Mouse (Mus musculus): ENCODE results near the gene Rere. TPM values are rescaled to one million over a fixed set of nuclear protein-coding genes. Genes with fewer than 3 reads are reported as not detected.

The Rere gene
- total and polyA plus RNA-seq, 3 experiments, result 4.1 to 31.8 TPM; not detected in 1

DNA sequence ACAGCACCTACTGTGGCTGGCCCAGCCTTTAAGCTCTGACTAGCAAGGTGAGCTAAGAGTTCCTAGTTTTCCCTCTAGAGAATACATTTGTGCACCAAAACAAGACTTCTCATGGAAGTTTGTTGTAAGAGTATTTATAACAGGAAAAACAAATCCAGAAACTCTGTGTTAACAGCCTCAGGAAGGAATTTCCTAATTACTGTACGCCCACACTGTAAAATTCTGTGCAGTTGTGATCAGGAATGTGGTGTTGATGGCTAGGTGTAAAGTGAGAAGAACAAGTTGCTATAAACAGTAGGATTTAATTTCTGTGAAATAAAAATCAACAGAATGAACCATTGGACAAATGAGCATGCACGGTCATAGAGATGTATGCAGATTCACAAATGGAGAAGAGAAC lies 83.3 kb downstream of the Rere start:
- Histone ChIP-seq H3K9ac (ENCODE audit: control insufficient read depth, low read depth, low read length, poor library complexity, severe bottlenecking) (no peak overlapping the region), H3K4me3 (ENCODE audit: control insufficient read depth in 1 of 2, insufficient read depth in 1 of 2, low read depth in 2 of 2, low read length in 2 of 2) (no peak overlapping the region), H3K27me3 (ENCODE audit: control insufficient read depth in 1 of 2, insufficient read depth in 2 of 2, low read length in 2 of 2) (no peaks in the 10 kb centered on the region), H3K27ac (ENCODE audit: control insufficient read depth, low read depth, low read length) (no peak overlapping the region), H3K36me3 (ENCODE audit: control insufficient read depth in 1 of 2, insufficient read depth in 2 of 2, low read length in 2 of 2) (peaks cover 0 to 7% of the 10 kb centered on the region in 2 experiments; a peak in 2 of 4 replicates), H3K9me3 (replicated peaks; ENCODE audit: insufficient read depth, low read length) (no peaks in the 10 kb centered on the region), H3K79me2 (ENCODE audit: control insufficient read depth, insufficient read depth, low read length, poor library complexity) (no peaks in the 10 kb centered on the region; the same call in 1 of the 2 replicates), H3K4me1 (ENCODE audit: control insufficient read depth in 1 of 2, insufficient read depth in 2 of 2, low read length in 2 of 2) (peaks cover 2% of the 10 kb centered on the region in 2 experiments; a peak in 3 of 4 replicates)
- no peak for TF ChIP-seq POLR2A (IDR thresholded peaks at IDR 0.05; ENCODE audit: control insufficient read depth in 1 of 2, insufficient read depth in 1 of 2, low read depth in 1 of 2, low read length in 2 of 2, poor library complexity in 1 of 2)
- no peak for TF ChIP-seq SIN3A (IDR thresholded peaks at IDR 0.05; ENCODE audit: low read length)
- no peak for TF ChIP-seq ZKSCAN1 (IDR thresholded peaks at IDR 0.05; ENCODE audit: low read depth, low read length)
- TF ChIP-seq MAFK (IDR thresholded peaks at IDR 0.05; ENCODE audit: borderline replicate concordance, low read depth, low read length), result no peak
- TF ChIP-seq POLR2AphosphoS5 (IDR thresholded peaks at IDR 0.05; ENCODE audit: borderline replicate concordance, low read depth, low read length), result no peak
- TF ChIP-seq RCOR1 (IDR thresholded peaks at IDR 0.05; ENCODE audit: low read depth, low read length), result no peak
- no peak for TF ChIP-seq EP300 (IDR thresholded peaks at IDR 0.05; ENCODE audit: low read depth in 1 of 2, low read length in 2 of 2)
- TF ChIP-seq E2F4 (IDR thresholded peaks at IDR 0.05; ENCODE audit: borderline replicate concordance, low read depth, low read length), result no peak
- no peak for DNase-seq (ENCODE audit: low read depth, low spot score)

DNA sequence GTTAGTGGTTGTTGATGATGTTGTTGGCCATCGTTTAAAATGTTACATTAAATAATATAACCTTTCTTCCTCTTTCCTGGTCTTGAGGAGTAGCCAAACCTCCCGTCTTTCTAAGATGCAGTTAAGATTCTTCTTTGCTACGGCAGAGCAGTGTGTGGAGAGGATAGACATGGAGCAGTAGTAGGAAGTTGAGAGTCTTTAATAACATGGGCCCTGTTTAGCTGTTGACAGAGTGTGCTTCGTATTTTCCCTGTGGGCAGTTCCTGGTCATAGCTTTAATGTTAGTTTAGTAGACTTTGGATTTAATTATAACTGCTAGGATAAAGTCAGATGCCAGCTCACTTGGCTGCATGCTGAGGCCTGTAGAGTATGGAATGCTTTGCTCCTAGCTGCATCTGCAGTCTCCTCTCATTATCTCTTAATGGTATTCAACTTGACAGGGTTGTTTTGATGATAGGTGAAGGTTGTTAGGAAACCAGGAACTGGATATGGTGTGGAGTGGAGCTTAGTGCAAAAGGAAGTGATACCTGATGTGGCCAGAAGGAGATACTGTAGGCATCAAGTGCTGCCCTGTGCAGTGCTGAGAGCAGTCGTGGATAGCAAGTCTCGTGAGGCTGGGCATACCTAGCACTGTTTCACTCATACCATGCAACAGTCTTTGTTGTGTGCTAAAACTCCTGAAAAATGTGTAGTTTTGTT lies 85.2 kb downstream of the Rere start:
- Histone ChIP-seq H3K9ac (ENCODE audit: control insufficient read depth, low read depth, low read length, poor library complexity, severe bottlenecking) (peak overlapping the region; percentile 25; the same call in 1 of the 2 replicates), H3K36me3 (ENCODE audit: control insufficient read depth in 1 of 2, insufficient read depth in 2 of 2, low read length in 2 of 2) (peaks cover 0 to 11% of the 10 kb centered on the region in 2 experiments; a peak in 2 of 4 replicates), H3K9me3 (replicated peaks; ENCODE audit: insufficient read depth, low read length) (no peaks in the 10 kb centered on the region), H3K4me3 (ENCODE audit: control insufficient read depth in 1 of 2, insufficient read depth in 1 of 2, low read depth in 2 of 2, low read length in 2 of 2) (no peak overlapping the region), H3K4me1 (ENCODE audit: control insufficient read depth in 1 of 2, insufficient read depth in 2 of 2, low read length in 2 of 2) (peaks cover 6 to 7% of the 10 kb centered on the region in 2 experiments; a peak in 3 of 4 replicates), H3K27ac (ENCODE audit: control insufficient read depth, low read depth, low read length) (no peak overlapping the region), H3K27me3 (ENCODE audit: control insufficient read depth in 1 of 2, insufficient read depth in 2 of 2, low read length in 2 of 2) (no peaks in the 10 kb centered on the region), H3K79me2 (ENCODE audit: control insufficient read depth, insufficient read depth, low read length, poor library complexity) (no peaks in the 10 kb centered on the region; the same call in 1 of the 2 replicates)
- DNase-seq (ENCODE audit: low read depth, low spot score), result peak; percentile 88
- TF ChIP-seq BHLHE40 (IDR thresholded peaks at IDR 0.05; ENCODE audit: borderline replicate concordance, low read depth, low read length) (peak; percentile 74), SIN3A (IDR thresholded peaks at IDR 0.05; ENCODE audit: low read length) (peak; percentile 99), E2F4 (IDR thresholded peaks at IDR 0.05; ENCODE audit: borderline replicate concordance, low read depth, low read length) (no peak), GATA1 (IDR thresholded peaks at IDR 0.05; ENCODE audit: low read depth, low read length) (peak; percentile 74), ELF1 (IDR thresholded peaks at IDR 0.05; ENCODE audit: low read depth, low read length) (peak; percentile 41; the same call in 1 of the 2 replicates), HCFC1 (IDR thresholded peaks at IDR 0.05; ENCODE audit: low read depth, low read length) (peak; percentile 70), ETS1 (IDR thresholded peaks at IDR 0.05; ENCODE audit: low read depth, low read length) (0 out of 2 replicates have a peak, but pooled peaks have one; percentile 20), KAT2A (conservative IDR thresholded peaks at IDR 0.05; ENCODE audit: low read depth, low read length) (no peak), RAD21 (IDR thresholded peaks at IDR 0.05; ENCODE audit: low read depth, low read length) (no peak; the same call in 1 of the 2 replicates), EP300 (IDR thresholded peaks at IDR 0.05; ENCODE audit: low read depth in 1 of 2, low read length in 2 of 2) (0 out of 4 replicates have a peak, but pooled peaks of 1 of the 2 experiments have one; percentile 26), ZKSCAN1 (IDR thresholded peaks at IDR 0.05; ENCODE audit: low read depth, low read length) (no peak), CTCF (IDR thresholded peaks at IDR 0.05 in 2 of 3, conservative IDR thresholded peaks at IDR 0.05 in 1 of 3; ENCODE audit: control insufficient read depth in 1 of 3, insufficient read depth in 1 of 3, low read depth in 2 of 3, low read length in 3 of 3, poor library complexity in 1 of 3, severe bottlenecking in 1 of 3) (peak; percentile 21 to 66 (median 49); a peak in 4 of 6 replicates), NRF1 (IDR thresholded peaks at IDR 0.05; ENCODE audit: insufficient read depth, low read depth, low read length, poor library complexity, severe bottlenecking) (no peak), MYC (IDR thresholded peaks at IDR 0.05; ENCODE audit: low read depth, low read length) (peak; percentile 91; the same call in 1 of the 2 replicates), MAX (IDR thresholded peaks at IDR 0.05; ENCODE audit: low read length) (0 out of 2 replicates have a peak, but pooled peaks have one; percentile 58), ZC3H11A (IDR thresholded peaks at IDR 0.05; ENCODE audit: low read depth, low read length) (no peak), TBP (IDR thresholded peaks at IDR 0.05; ENCODE audit: low read depth, low read length) (peak; percentile 71), MXI1 (IDR thresholded peaks at IDR 0.05; ENCODE audit: low read depth, low read length) (peak; percentile 88), SMC3 (IDR thresholded peaks at IDR 0.05; ENCODE audit: low read depth, low read length) (peak; percentile 40)

Measured in MEL (cell line).